Mouse (Mus musculus) intestine, embryonic 16.5 days (tissue): ENCODE measurements around the gene Rgcc. TPM values are rescaled to one million over a fixed set of nuclear protein-coding genes. Genes with fewer than 3 reads are reported as not detected.

ENCODE experiments used
- ATAC-seq: fragments of 200-750 bp; cut with Nextera tagmentation; 2 replicates; pipeline ENCODE4 v1.8.0; 2017; ENCODE audit warnings: moderate TSS enrichment, moderate library complexity
- H3K27ac ChIP-seq: fragments of 300-500 bp; sonication (generic); 2 replicates; pipeline ENCODE4 v1.5.1; 2014; ENCODE audit warnings: mild to moderate bottlenecking, low read length
- H3K27me3 ChIP-seq: fragments of 300-500 bp; sonication (generic); replicated peaks from 2 replicates; pipeline ENCODE4 v1.6.1; 2014; ENCODE audit warnings: low read length, control low read depth, mixed read lengths; ENCODE audit not compliant: control insufficient read depth, insufficient read depth
- H3K36me3 ChIP-seq: fragments of 300-500 bp; sonication (generic); 2 replicates; pipeline ENCODE4 v1.6.1; 2014; ENCODE audit warnings: low read length, control low read depth; ENCODE audit not compliant: control insufficient read depth, insufficient read depth
- H3K4me1 ChIP-seq: fragments of 300-500 bp; sonication (generic); 2 replicates; pipeline ENCODE4 v1.6.1; 2014; ENCODE audit warnings: low read length, control low read depth, mixed read lengths; ENCODE audit not compliant: control insufficient read depth, insufficient read depth
- H3K4me2 ChIP-seq: fragments of 300-500 bp; sonication (generic); 2 replicates; pipeline ENCODE4 v1.6.1; 2014; ENCODE audit warnings: low read depth, low read length, control low read depth
- H3K4me3 ChIP-seq: fragments of 300-500 bp; sonication (generic); 2 replicates; pipeline ENCODE4 v1.5.1; 2014; ENCODE audit warnings: mild to moderate bottlenecking, low read length
- H3K9ac ChIP-seq: fragments of 300-500 bp; sonication (generic); 2 replicates; pipeline ENCODE4 v1.6.1; 2014; ENCODE audit warnings: low read depth, low read length
- H3K9me3 ChIP-seq: fragments of 300-500 bp; sonication (generic); 2 replicates; pipeline ENCODE4 v1.6.1; 2016; ENCODE audit warnings: low read length, control low read depth; ENCODE audit not compliant: control insufficient read depth
- WGBS: fragments of 180-500 bp; shearing (Covaris S2); extraction: QIAGEN DNeasy Blood & Tissue Kit; methylation state at CpG from one replicate; pipeline ENCODE4 v1.1.7; 2014; 5-methylcytosine and 5-hydroxymethylcytosine counted together
- polyA plus RNA-seq: library from polyadenylated mRNA; unstranded; fragments of >200 nt; fragmentation: Nextera tagmentation; extraction: Ambion mirVana; gene quantifications from 2 replicates; pipeline ENCODE4 v1.2.1, GENCODE M21; 2015

Rgcc gene
- polyA plus RNA-seq, 1 experiment from 2014 or later = 46.2 TPM

DNA sequence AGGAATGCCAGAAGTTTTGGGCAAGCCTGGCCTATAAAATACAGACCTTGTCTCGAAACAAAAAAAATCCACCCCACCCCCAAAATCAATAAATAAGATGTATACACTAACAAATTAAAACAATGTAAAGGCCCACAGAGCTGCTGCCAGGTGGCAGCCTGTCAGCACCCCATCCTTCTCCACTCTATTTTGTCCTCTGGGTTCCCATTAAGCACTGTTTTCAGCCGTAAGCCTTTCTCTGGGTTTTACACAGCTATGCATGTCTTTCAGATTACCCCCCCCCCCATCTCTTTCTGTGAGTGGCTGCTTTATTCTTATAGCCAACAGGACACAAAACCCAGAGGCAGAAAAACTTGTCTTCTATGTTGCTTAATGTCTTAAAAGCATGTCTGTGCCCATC lies 16.2 kb upstream of the Rgcc start:
- Histone ChIP-seq H3K9ac (no peak overlapping the region), H3K4me2 (no peak overlapping the region), H3K4me1 (no peaks in the 10 kb centered on the region), H3K36me3 (no peaks in the 10 kb centered on the region), H3K9me3 (no peaks in the 10 kb centered on the region), H3K27ac (no peak overlapping the region), H3K27me3 (no peaks in the 10 kb centered on the region), H3K4me3 (no peak overlapping the region)
- no peak for ATAC-seq
- WGBS = 79% methylated on average over 2 of the region's 2 CpGs

DNA sequence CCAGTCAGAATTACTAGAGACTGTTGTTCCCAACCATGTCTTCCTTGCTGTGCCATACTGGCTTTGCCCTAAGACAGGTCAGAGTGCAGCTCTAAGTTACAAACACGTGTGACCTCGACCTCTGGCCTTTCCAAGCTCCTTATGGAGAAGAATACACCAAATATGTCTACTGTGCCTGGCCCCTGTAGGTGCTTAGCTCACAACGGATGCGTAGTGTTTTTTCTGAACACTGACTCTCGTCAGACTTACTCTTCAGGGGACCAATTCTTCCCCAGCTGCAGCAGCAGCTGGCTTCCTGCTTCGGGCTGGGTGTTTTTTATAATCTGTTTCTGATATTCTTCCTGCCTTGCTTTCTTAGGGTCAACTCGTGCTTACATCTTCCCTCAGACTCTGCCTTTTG lies 14.4 kb upstream of the Rgcc start:
- 54% methylated on average over 7 of the region's 7 CpGs for WGBS
- Histone ChIP-seq H3K27ac (no peak overlapping the region), H3K36me3 (no peaks in the 10 kb centered on the region), H3K9ac (no peak overlapping the region), H3K27me3 (no peaks in the 10 kb centered on the region), H3K9me3 (no peaks in the 10 kb centered on the region), H3K4me2 (no peak overlapping the region), H3K4me1 (no peaks in the 10 kb centered on the region), H3K4me3 (no peak overlapping the region)
- no peak for ATAC-seq

DNA sequence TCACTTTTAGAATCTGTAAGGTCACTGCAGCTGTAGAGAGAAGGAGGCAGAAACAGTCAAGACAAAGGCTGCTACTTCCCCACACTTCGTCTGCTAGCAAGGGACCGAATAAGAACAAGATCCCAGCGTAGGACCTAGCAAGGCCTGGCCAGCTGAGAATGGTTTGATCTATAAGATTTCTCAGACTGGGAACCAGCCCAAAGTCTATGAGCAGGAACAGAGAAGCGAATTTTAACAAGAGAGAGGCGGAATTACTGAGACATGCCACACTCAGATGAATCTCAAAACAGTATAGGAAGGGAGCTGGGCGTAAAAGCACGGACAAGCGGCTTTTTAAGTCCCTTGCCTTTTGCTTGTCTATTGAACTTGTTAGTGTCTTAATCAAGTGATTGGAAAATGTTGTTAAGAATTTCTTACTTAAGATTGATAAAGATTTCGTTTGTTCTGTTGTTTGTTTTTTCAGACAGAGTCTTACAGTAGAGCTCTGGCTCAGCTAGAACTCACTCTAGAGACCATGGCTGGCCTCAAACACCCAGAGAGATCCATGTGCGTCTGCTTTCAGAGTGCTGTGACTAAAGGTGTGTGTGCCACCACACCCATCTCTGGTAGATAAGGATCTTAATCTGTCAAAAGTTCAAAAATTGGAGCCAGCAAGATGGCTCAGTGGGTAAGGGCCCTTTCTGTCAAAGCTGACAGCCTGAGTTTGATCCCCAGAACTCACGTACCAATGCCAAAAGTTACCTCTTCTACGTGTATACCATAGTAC lies 13.0 kb upstream of the Rgcc start:
- Histone ChIP-seq H3K36me3 (no peaks in the 10 kb centered on the region), H3K27me3 (no peaks in the 10 kb centered on the region), H3K9ac (no peak overlapping the region), H3K4me2 (no peak overlapping the region), H3K4me3 (no peak overlapping the region), H3K4me1 (no peaks in the 10 kb centered on the region), H3K9me3 (no peaks in the 10 kb centered on the region), H3K27ac (no peak overlapping the region)
- no peak for ATAC-seq
- WGBS = 86% methylated on average over 12 of the region's 12 CpGs

DNA sequence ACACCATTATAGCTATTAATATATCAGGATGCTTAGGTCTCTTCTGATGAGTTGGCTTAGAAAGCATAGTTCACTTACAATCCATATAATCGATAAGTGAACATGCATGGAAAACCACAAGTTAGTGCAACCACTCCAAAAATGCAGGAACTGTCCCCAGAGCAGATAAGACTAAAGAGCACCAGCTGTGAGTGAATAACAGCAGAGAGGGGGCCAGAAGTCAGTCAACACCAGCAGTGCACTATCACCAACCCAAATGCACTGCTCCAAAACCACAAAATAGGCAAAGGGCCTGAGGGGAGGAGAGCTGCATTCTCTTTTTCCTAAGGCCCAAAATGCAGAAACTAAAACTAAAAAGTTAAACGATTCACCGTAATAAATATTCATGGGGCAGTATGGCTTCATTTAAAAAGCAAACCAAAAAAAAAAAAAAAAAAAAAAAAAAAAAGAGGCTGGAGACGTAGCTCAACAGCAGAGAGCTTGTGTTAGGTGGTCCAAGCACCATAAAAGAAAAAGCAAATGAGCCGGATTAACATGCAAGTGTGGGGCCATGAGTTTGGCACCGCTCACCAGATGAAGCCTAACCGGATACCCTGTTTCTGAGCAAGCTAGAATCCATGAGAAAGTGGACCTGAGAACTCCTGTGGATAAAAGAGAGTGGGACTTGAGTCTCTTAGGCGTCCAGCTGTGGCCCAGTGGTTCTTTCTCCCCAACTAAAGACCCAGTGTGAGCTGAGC lies 12.2 kb upstream of the Rgcc start:
- no peaks in the 10 kb centered on the region for H3K9me3 ChIP-seq
- no peak overlapping the region for H3K4me2 ChIP-seq
- no peaks in the 10 kb centered on the region for H3K27me3 ChIP-seq
- WGBS = 75% methylated on average over 8 of the region's 8 CpGs
- H3K36me3 ChIP-seq = no peaks in the 10 kb centered on the region
- no peak overlapping the region for H3K27ac ChIP-seq
- no peak overlapping the region for H3K9ac ChIP-seq
- no peak for ATAC-seq
- no peaks in the 10 kb centered on the region for H3K4me1 ChIP-seq
- no peak overlapping the region for H3K4me3 ChIP-seq

DNA sequence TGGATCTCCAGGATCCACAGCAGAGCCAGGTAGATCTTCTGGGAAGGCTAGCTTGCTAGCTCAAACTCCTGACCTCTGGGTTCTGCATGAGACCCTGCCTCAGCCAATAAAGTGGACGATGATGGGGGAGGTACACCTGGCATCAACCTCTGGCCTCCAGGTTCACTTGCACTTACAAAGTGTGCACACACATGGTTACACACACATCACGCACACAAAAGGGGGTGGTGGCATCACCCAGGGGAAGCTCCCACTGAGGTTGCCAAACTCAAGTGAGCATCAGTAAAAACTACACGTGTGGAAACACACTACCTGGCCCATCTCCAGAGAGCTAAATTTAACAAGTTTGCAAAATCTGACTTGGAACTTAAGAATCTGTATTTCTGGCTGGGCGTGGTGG lies 11.3 kb upstream of the Rgcc start:
- Histone ChIP-seq H3K36me3 (no peaks in the 10 kb centered on the region), H3K4me1 (no peaks in the 10 kb centered on the region), H3K4me2 (no peak overlapping the region), H3K4me3 (no peak overlapping the region), H3K27me3 (no peaks in the 10 kb centered on the region), H3K9me3 (no peaks in the 10 kb centered on the region), H3K27ac (no peak overlapping the region), H3K9ac (no peak overlapping the region)
- 77% methylated on average over 4 of the region's 4 CpGs for WGBS
- no peak for ATAC-seq

DNA sequence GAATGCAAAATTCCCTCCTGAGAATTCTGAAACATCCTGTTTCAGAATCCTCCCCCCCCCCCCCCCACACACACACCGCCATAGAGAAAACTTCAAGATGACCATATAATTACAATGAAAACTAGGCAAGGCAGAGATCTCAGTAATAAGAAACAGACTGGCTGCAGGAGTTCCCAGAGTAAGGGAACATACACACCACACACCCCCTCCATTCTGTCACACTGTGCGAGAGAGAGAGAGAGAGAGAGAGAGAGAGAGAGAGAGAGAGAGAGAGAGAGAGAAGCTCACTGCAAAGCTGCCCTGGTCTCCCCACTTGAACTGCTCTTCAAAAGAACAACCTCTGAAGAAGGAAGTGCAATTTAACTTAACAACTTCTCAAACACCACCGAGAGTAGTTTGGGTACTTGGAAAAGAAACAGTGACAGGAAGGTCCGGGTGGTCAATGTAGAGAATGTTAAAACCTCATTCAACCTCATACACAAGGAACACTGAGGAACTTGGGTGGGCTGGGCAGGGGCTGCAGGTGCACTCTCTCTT lies 10.5 kb upstream of the Rgcc start:
- Histone ChIP-seq H3K27ac (no peak overlapping the region), H3K36me3 (no peaks in the 10 kb centered on the region), H3K4me2 (no peak overlapping the region), H3K27me3 (no peaks in the 10 kb centered on the region), H3K9ac (no peak overlapping the region), H3K4me1 (no peaks in the 10 kb centered on the region), H3K9me3 (no peaks in the 10 kb centered on the region), H3K4me3 (no peak overlapping the region)
- WGBS = 48% methylated on average over 4 of the region's 4 CpGs
- no peak for ATAC-seq

DNA sequence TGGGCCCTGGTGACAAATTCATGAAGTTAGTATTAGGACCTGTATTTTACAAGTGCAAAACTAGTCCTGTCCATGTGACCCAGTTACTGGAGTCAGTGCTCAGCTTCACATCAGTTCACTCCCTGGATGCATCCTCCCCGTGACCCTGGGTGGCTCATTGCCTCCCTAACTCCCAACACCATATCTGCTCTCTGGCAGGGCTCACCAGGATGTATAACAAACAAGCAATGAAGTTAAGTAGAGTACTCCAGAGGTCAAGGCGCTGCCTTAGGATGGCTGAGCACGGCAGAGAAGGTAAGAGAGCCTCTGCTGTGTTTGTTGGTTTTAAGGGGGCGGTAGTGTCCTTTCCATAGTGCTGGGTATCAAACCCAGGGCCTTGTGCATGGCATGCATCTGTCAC lies 7.7 kb upstream of the Rgcc start:
- 44% methylated on average over 4 of the region's 4 CpGs for WGBS
- Histone ChIP-seq H3K9me3 (no peaks in the 10 kb centered on the region), H3K9ac (no peak overlapping the region), H3K36me3 (no peaks in the 10 kb centered on the region), H3K27me3 (no peaks in the 10 kb centered on the region), H3K4me3 (no peak overlapping the region), H3K4me2 (no peak overlapping the region), H3K4me1 (no peaks in the 10 kb centered on the region), H3K27ac (no peak overlapping the region)
- no peak for ATAC-seq

DNA sequence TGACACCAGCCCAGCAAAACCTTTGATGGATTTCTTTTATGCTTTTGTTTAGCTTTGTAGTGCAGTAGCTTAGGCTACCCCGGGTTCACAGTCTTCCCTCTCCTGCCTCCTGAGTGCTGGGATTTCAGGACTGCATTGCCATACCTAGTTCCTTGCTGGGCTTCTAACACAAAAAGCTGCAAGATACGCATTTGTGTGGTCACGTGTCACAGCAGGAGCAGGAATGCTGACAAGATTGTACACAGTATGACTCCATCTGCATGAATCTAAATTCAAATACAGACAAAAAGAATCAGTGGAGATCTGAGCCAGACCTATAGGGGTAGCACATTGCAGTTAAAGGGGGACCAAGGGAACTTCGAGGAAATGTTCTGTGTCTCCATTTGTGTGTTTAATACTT lies 6.9 kb upstream of the Rgcc start:
- ATAC-seq = no peak
- 43% methylated on average over 4 of the region's 4 CpGs for WGBS
- Histone ChIP-seq H3K9me3 (no peaks in the 10 kb centered on the region), H3K36me3 (no peaks in the 10 kb centered on the region), H3K27me3 (no peaks in the 10 kb centered on the region), H3K9ac (no peak overlapping the region), H3K4me3 (no peak overlapping the region), H3K27ac (no peak overlapping the region), H3K4me2 (no peak overlapping the region), H3K4me1 (no peaks in the 10 kb centered on the region)

DNA sequence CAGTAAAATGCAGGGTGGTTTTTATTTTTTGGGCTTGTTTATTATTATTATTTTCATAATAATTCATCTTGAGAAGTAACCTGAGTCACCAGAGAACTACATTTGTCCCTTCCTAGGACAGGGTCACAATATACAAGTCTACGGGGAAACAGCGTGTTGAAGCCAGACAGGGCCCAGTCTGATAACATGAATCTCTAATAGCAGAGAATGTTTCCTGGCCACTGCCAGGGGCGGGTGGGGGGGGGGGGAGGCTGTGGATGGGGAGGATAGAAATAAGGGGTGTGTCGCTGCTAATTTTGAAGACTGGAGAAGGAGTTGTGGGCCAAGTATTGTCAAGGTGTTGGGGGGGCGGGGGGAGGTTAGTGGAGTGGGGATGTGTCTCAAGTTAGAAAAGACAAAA lies 6.5 kb upstream of the Rgcc start:
- H3K36me3 ChIP-seq = no peaks in the 10 kb centered on the region
- no peak overlapping the region for H3K27ac ChIP-seq
- no peak overlapping the region for H3K4me3 ChIP-seq
- H3K4me2 ChIP-seq = no peak overlapping the region
- no peaks in the 10 kb centered on the region for H3K27me3 ChIP-seq
- no peaks in the 10 kb centered on the region for H3K4me1 ChIP-seq
- H3K9me3 ChIP-seq = no peaks in the 10 kb centered on the region
- H3K9ac ChIP-seq = no peak overlapping the region
- 72% methylated on average over 5 of the region's 5 CpGs for WGBS
- no peak for ATAC-seq
